Mouse (Mus musculus): ENCODE results near the gene Myo1e. TPM values are rescaled to one million over a fixed set of nuclear protein-coding genes. Genes with fewer than 3 reads are reported as not detected.

Myo1e gene
- polyA plus RNA-seq, 1 experiment from 2014 or later: 26.4 TPM

DNA sequence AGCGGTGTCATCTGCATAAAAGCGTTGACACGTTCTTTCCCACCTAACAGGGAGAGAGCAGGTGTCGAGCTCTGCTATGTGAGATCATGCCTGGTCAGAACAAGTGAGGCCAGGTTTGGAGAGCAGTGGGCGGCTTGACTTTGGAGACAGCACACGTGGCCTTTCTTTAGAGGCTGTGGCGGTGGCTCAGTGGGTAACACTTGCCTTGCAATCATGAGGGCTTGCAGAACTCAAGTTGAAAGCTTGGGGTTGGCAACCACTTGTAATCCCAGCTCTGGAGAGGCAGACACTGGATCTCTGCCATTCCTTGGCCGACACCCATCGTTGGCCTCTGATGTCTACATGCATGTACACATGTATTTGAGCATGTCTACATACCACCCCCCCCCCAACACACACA is 64.5 kb downstream of the Myo1e start:
- no peak overlapping the region for H3K4me3 ChIP-seq (ENCODE audit: low read length)
- no peak overlapping the region for H3K9ac ChIP-seq (replicated peaks; ENCODE audit: low read length)
- H3K36me3 ChIP-seq (ENCODE audit: insufficient read depth, low read length): no peaks in the 10 kb centered on the region
- H3K27me3 ChIP-seq (ENCODE audit: insufficient read depth, low read length): no peaks in the 10 kb centered on the region
- H3K27ac ChIP-seq (ENCODE audit: low read length): peak overlapping the region; percentile 25; the same call in 1 of the 2 replicates
- no peak for ATAC-seq (ENCODE audit: low FRiP score, low TSS enrichment)
- WGBS: 92% methylated on average over 9 of the region's 9 CpGs
- H3K4me2 ChIP-seq (replicated peaks; ENCODE audit: low read depth, low read length): no peak overlapping the region
- no peaks in the 10 kb centered on the region for H3K9me3 ChIP-seq (ENCODE audit: low read length)
- H3K4me1 ChIP-seq (ENCODE audit: insufficient read depth, low read length): 0 out of 2 replicates have a peak, but pooled peaks cover 4% of the 10 kb centered on the region

DNA sequence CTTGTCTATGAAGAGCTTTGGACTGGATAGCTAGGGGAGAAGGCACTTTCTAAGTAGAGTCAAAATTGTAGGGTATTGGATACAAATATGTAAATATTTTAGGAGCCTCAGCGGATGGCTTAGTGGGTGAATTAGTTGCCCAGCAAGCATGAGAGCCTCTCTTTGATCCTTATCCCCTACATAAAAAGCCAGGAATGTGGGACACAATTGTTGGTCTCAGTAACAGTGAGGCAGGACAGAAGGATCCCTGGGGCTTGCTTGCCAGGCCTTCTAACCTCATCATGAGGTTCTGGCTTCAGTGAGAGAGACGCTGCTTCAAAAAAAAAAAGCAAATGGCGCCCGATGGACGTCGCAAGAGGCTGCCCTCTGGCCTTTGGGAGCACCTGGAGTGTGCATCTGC is 66.9 kb downstream of the Myo1e start:
- ATAC-seq (ENCODE audit: low FRiP score, low TSS enrichment): no peak
- no peaks in the 10 kb centered on the region for H3K27me3 ChIP-seq (ENCODE audit: insufficient read depth, low read length)
- H3K4me1 ChIP-seq (ENCODE audit: insufficient read depth, low read length): 0 out of 2 replicates have a peak, but pooled peaks cover 4% of the 10 kb centered on the region
- no peak overlapping the region for H3K4me2 ChIP-seq (replicated peaks; ENCODE audit: low read depth, low read length)
- no peak overlapping the region for H3K4me3 ChIP-seq (ENCODE audit: low read length)
- H3K27ac ChIP-seq (ENCODE audit: low read length): no peak overlapping the region
- no peaks in the 10 kb centered on the region for H3K36me3 ChIP-seq (ENCODE audit: insufficient read depth, low read length)
- no peaks in the 10 kb centered on the region for H3K9me3 ChIP-seq (ENCODE audit: low read length)
- 91% methylated on average over 6 of the region's 6 CpGs for WGBS
- H3K9ac ChIP-seq (replicated peaks; ENCODE audit: low read length): no peak overlapping the region

GRCm38 (mm10) chr9:70274476-70274875 is 67.3 kb downstream of the Myo1e start:
- no peak for ATAC-seq (ENCODE audit: low FRiP score, low TSS enrichment)
- no peak overlapping the region for H3K27ac ChIP-seq (ENCODE audit: low read length)

DNA sequence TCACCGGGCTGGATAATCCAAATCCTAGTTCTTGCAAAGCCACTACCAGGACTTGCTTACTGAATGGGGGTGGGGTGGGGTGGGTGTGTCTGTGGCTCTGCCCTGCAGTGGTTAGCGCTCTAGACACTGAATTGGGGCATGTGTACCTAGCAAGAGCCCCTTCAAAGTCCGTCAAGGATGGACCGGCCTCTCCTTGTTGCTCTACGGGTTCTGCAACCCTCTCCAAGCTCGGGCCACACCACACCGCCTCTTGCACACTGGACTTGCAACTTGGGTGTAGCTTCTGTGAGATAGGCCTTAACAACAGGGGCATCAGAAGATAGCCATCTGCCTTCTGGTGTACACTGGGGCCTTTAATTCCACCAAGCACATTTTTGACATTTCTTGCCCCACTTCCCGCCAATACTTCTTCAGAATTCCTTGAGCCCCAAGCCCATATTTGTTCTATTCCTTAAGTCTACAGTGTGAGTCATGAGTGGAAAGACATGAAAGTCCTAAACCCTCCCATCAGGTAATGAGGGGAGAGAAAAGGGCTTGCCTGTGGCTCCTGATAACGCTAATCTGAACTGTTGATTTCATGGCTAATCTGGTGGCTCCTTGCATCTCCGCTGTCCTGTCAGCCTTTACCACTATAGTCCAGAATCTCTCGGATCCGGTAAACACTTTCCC is 67.9 kb downstream of the Myo1e start:
- Histone ChIP-seq H3K4me1 (ENCODE audit: insufficient read depth, low read length) (0 out of 2 replicates have a peak, but pooled peaks cover 4% of the 10 kb centered on the region), H3K4me3 (ENCODE audit: low read length) (no peak overlapping the region), H3K36me3 (ENCODE audit: insufficient read depth, low read length) (no peaks in the 10 kb centered on the region), H3K4me2 (replicated peaks; ENCODE audit: low read depth, low read length) (no peak overlapping the region), H3K27me3 (ENCODE audit: insufficient read depth, low read length) (no peaks in the 10 kb centered on the region), H3K9me3 (ENCODE audit: low read length) (no peaks in the 10 kb centered on the region), H3K27ac (ENCODE audit: low read length) (no peak overlapping the region), H3K9ac (replicated peaks; ENCODE audit: low read length) (no peak overlapping the region)
- ATAC-seq (ENCODE audit: low FRiP score, low TSS enrichment): no peak
- 84% methylated on average over 12 of the region's 12 CpGs for WGBS

More at GRCm38 (mm10) chr9:70274476-70274875, 67.3 kb downstream of the Myo1e start:
- H3K27me3 ChIP-seq (ENCODE audit: insufficient read depth, low read length): no peaks in the 10 kb centered on the region
- 91% methylated on average over 6 of the region's 6 CpGs for WGBS
- no peak overlapping the region for H3K4me3 ChIP-seq (ENCODE audit: low read length)
- no peak overlapping the region for H3K9ac ChIP-seq (replicated peaks; ENCODE audit: low read length)
- no peak overlapping the region for H3K4me2 ChIP-seq (replicated peaks; ENCODE audit: low read depth, low read length)
- H3K4me1 ChIP-seq (ENCODE audit: insufficient read depth, low read length): 0 out of 2 replicates have a peak, but pooled peaks cover 4% of the 10 kb centered on the region
- no peaks in the 10 kb centered on the region for H3K36me3 ChIP-seq (ENCODE audit: insufficient read depth, low read length)
- H3K9me3 ChIP-seq (ENCODE audit: low read length): no peaks in the 10 kb centered on the region

DNA sequence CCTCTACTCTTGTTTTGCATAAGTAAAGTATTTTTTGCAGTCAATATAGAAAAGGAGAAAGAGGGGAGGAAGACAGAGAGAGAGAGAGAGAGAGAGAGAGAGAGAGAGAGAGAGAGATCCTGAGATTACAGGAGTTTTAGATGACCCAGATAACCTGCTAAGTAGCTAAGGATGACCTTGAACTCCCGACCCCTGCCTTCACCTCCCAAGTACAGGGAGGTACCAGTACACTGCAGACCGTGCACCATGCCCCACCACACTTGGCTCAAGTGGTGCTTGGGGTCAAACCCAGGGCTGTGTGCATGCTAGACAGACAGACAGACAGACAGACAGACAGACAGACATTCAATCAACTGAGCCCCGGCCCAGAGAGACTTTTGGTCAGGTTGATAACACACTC is 69.9 kb downstream of the Myo1e start:
- Histone ChIP-seq H3K4me3 (ENCODE audit: low read length) (no peak overlapping the region), H3K36me3 (ENCODE audit: insufficient read depth, low read length) (no peaks in the 10 kb centered on the region), H3K4me2 (replicated peaks; ENCODE audit: low read depth, low read length) (no peak overlapping the region), H3K27me3 (ENCODE audit: insufficient read depth, low read length) (no peaks in the 10 kb centered on the region), H3K27ac (ENCODE audit: low read length) (no peak overlapping the region; the same call in 1 of the 2 replicates), H3K9ac (replicated peaks; ENCODE audit: low read length) (no peak overlapping the region), H3K4me1 (ENCODE audit: insufficient read depth, low read length) (no peaks in the 10 kb centered on the region), H3K9me3 (ENCODE audit: low read length) (no peaks in the 10 kb centered on the region)
- 79% methylated on average over 3 of the region's 3 CpGs for WGBS
- ATAC-seq (ENCODE audit: low FRiP score, low TSS enrichment): no peak

- H3K36me3 ChIP-seq (ENCODE audit: insufficient read depth, low read length): no peaks in the 10 kb centered on the region
- H3K4me1 ChIP-seq (ENCODE audit: insufficient read depth, low read length): no peaks in the 10 kb centered on the region
- H3K9ac ChIP-seq (replicated peaks; ENCODE audit: low read length): no peak overlapping the region
- no peak for ATAC-seq (ENCODE audit: low FRiP score, low TSS enrichment)
- H3K27ac ChIP-seq (ENCODE audit: low read length): no peak overlapping the region; the same call in 1 of the 2 replicates
- WGBS: 86% methylated on average over 11 of the region's 11 CpGs
- H3K9me3 ChIP-seq (ENCODE audit: low read length): no peaks in the 10 kb centered on the region
- no peak overlapping the region for H3K4me3 ChIP-seq (ENCODE audit: low read length)
- no peaks in the 10 kb centered on the region for H3K27me3 ChIP-seq (ENCODE audit: insufficient read depth, low read length)
- H3K4me2 ChIP-seq (replicated peaks; ENCODE audit: low read depth, low read length): no peak overlapping the region
Observed at GRCm38 (mm10) chr9:70277529-70277982, 70.4 kb downstream of the Myo1e start.

DNA sequence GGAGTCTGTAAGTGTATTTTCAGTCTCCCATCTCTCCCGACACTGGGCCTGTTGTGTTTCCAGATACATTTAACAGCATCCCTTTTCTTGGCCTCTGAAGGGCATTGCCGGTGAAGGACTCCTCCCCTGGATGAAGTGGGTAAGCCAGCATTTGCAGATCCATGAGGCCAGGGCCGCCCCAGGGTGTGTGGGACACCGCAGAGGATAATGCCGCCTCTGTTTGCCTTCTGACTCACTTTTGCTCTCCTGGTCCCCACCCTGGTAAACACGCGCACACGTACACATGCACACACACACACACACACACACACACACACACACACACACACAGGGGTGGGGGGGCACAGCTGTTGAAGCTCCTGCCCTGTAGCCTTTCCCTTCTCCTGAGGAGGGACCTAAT is 74.3 kb downstream of the Myo1e start:
- Histone ChIP-seq H3K36me3 (ENCODE audit: insufficient read depth, low read length) (no peaks in the 10 kb centered on the region), H3K4me1 (ENCODE audit: insufficient read depth, low read length) (no peaks in the 10 kb centered on the region), H3K4me2 (replicated peaks; ENCODE audit: low read depth, low read length) (no peak overlapping the region), H3K9ac (replicated peaks; ENCODE audit: low read length) (no peak overlapping the region), H3K27ac (ENCODE audit: low read length) (no peak overlapping the region), H3K27me3 (ENCODE audit: insufficient read depth, low read length) (no peaks in the 10 kb centered on the region), H3K4me3 (ENCODE audit: low read length) (no peak overlapping the region), H3K9me3 (ENCODE audit: low read length) (peaks cover 4% of the 10 kb centered on the region; the same call in 1 of the 2 replicates)
- 93% methylated on average over 8 of the region's 8 CpGs for WGBS
- ATAC-seq (ENCODE audit: low FRiP score, low TSS enrichment): no peak

GRCm38 (mm10) chr9:70282107-70282506 is 75.0 kb downstream of the Myo1e start:
- Histone ChIP-seq H3K9me3 (ENCODE audit: low read length) (peaks cover 4% of the 10 kb centered on the region; the same call in 1 of the 2 replicates), H3K27me3 (ENCODE audit: insufficient read depth, low read length) (no peaks in the 10 kb centered on the region), H3K9ac (replicated peaks; ENCODE audit: low read length) (no peak overlapping the region), H3K4me1 (ENCODE audit: insufficient read depth, low read length) (no peaks in the 10 kb centered on the region), H3K4me2 (replicated peaks; ENCODE audit: low read depth, low read length) (no peak overlapping the region), H3K36me3 (ENCODE audit: insufficient read depth, low read length) (peaks cover 4% of the 10 kb centered on the region; the same call in 1 of the 2 replicates), H3K27ac (ENCODE audit: low read length) (no peak overlapping the region), H3K4me3 (ENCODE audit: low read length) (no peak overlapping the region)
- WGBS: 91% methylated on average over 8 of the region's 8 CpGs
- no peak for ATAC-seq (ENCODE audit: low FRiP score, low TSS enrichment)

DNA sequence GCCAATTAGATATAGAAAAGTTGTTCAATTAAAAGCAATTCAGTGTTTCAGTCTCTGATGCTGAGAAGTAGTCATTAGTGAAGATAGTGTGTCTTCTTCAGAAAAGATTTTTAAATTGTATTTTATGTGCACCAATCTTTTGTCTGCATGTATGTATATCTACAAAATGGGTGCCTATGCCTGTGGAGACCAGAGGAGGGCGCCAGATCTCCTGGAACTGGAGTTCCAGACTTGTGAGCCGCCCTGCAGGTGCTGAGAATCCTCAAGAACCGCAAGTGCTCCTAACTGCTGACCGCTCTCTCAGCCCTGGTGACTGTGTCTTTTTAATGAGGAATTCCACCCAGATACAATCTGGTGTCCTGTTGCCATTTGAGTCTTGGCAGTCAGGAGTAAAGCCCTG is 76.0 kb downstream of the Myo1e start:
- H3K4me3 ChIP-seq (ENCODE audit: low read length): no peak overlapping the region
- 90% methylated on average over 4 of the region's 4 CpGs for WGBS
- ATAC-seq (ENCODE audit: low FRiP score, low TSS enrichment): no peak

GRCm38 (mm10) chr9:70284584-70285140 is 77.5 kb downstream of the Myo1e start:
- WGBS: 46% methylated on average over 7 of the region's 7 CpGs
- Histone ChIP-seq H3K9me3 (ENCODE audit: low read length) (peaks cover 4% of the 10 kb centered on the region; the same call in 1 of the 2 replicates), H3K4me3 (ENCODE audit: low read length) (no peak overlapping the region), H3K36me3 (ENCODE audit: insufficient read depth, low read length) (peaks cover 4% of the 10 kb centered on the region; the same call in 1 of the 2 replicates), H3K9ac (replicated peaks; ENCODE audit: low read length) (no peak overlapping the region), H3K27ac (ENCODE audit: low read length) (no peak overlapping the region), H3K4me2 (replicated peaks; ENCODE audit: low read depth, low read length) (no peak overlapping the region), H3K27me3 (ENCODE audit: insufficient read depth, low read length) (no peaks in the 10 kb centered on the region), H3K4me1 (ENCODE audit: insufficient read depth, low read length) (no peaks in the 10 kb centered on the region)
- ATAC-seq (ENCODE audit: low FRiP score, low TSS enrichment): no peak

More for the DNA sequence above, 76.0 kb downstream of the Myo1e start:
- Histone ChIP-seq H3K4me2 (replicated peaks; ENCODE audit: low read depth, low read length) (no peak overlapping the region), H3K9me3 (ENCODE audit: low read length) (peaks cover 4% of the 10 kb centered on the region; the same call in 1 of the 2 replicates), H3K27me3 (ENCODE audit: insufficient read depth, low read length) (no peaks in the 10 kb centered on the region), H3K27ac (ENCODE audit: low read length) (no peak overlapping the region), H3K36me3 (ENCODE audit: insufficient read depth, low read length) (peaks cover 4% of the 10 kb centered on the region; the same call in 1 of the 2 replicates), H3K9ac (replicated peaks; ENCODE audit: low read length) (no peak overlapping the region), H3K4me1 (ENCODE audit: insufficient read depth, low read length) (no peaks in the 10 kb centered on the region)
